Mouse (Mus musculus) cerebellum, adult 2 months (tissue): ENCODE results near the gene Olfr1410.

Source experiments
- CTCF ChIP-seq: fragments of 200-500 bp; IDR thresholded peaks from 2 replicates; pipeline ENCODE4 v1.5.1; 2011; ENCODE audit warnings: low read depth, mild to moderate bottlenecking, control low read depth, low read length, moderate library complexity, borderline replicate concordance; ENCODE audit not compliant: insufficient read depth
- POLR2A ChIP-seq: fragments of 200-500 bp; IDR thresholded peaks from 2 replicates; pipeline ENCODE4 v1.6.1; 2011; ENCODE audit warnings: low read length, control low read depth, borderline replicate concordance; ENCODE audit not compliant: insufficient read depth

GRCm38 (mm10) chr1:92648673-92649072 lies 43.1 kb downstream of the Olfr1410 start, which contains the start of gene Otos:
- TF ChIP-seq CTCF, result peak; percentile 84
- TF ChIP-seq POLR2A, result no peak
